Mouse (Mus musculus): ENCODE results near the gene Cnih3. TPM values are rescaled to one million over a fixed set of nuclear protein-coding genes. Genes with fewer than 3 reads are reported as not detected.

Gene Cnih3
- polyA plus RNA-seq, 2 experiments from 2014 or later: not detected

- ATAC-seq: no peak
Measured at GRCm38 (mm10) chr1:181353200-181354097, 1.0 kb downstream of the Cnih3 start.

GRCm38 (mm10) chr1:181355683-181356082 lies 3.3 kb downstream of the Cnih3 start:
- no peak for ATAC-seq

DNA sequence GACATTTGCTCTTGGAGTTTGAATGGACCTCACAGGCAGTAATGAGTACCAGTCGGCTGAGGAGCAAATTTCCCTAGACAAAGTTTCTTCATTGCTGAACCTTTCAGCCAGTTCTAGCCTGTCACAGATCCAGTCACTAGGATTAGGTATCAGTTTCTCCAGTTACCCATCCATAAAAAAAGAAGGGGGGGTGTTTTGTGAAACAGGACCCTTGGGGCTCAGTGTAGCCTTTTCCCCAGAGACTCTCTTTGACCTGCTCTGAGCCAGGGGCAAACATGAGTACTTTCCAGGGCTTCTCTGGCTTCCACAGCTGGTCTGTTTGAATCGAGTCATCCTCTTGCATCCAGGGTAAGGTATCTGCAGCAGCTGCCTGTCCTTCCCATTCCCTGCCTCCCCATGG lies 5.4 kb downstream of the Cnih3 start:
- no peak for ATAC-seq

DNA sequence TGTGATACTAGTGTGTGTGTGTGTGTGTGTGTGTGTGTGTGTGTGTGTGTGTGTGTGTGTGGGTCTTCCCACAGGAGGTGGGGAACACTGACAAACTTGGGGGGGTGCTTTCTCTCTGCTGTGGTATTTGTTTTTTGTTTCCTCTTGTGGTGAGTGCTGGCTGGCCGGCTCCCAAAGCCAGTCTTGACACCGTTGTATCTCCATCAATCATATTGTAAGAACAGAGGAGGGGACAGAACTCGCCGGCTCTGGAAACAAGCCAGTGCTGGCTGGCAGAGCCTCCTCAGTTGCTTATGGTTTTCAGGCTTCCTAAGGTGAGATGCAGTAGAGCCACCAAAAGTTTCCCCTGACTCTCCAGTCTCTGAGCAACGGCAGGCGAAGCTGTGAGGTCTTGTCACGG lies 6.1 kb downstream of the Cnih3 start:
- no peak for ATAC-seq

GRCm38 (mm10) chr1:181360732-181361131 lies 8.3 kb downstream of the Cnih3 start:
- no peak for ATAC-seq

DNA sequence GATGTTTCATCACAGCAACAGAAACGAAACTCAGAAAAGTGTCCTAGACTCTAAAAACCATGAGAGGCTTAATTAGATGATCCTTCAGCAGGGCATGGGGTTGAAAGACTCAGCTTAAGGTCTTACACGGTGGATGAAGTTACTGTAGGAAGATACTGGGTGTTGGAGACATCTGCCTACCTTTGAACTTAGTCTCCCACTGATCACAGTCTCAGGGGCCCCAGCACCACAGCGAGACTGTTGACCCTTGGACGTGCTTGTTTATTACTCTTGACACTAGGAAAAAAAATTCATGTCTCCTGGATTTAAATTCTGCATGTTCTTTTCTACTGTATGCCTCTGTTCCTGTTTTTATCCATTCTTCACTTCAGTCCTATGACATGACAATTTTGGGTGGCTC lies 11.6 kb downstream of the Cnih3 start:
- ATAC-seq: no peak

DNA sequence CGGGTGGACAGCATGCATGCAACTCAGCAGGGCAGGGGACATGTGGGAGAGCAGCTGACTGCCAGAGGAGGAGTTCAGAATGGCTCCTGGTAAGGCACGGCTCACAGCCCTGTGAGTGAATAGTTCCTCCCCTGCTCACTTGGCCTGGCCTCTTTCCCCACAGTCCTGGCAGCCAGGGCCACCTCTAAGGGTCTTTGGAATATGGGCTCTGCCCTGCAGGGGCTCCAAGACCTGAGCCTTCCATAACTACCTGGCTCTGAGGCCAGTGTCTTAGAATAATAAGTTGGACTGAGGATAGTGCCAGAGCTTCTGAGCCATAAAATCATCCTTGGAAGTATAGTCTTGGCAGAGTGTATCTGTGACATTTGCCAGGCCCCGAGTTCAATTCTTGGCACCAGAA lies 12.9 kb downstream of the Cnih3 start:
- no peak for ATAC-seq

GRCm38 (mm10) chr1:181368789-181369570 lies 16.6 kb downstream of the Cnih3 start:
- no peak for ATAC-seq

GRCm38 (mm10) chr1:181370370-181370769 lies 17.9 kb downstream of the Cnih3 start:
- no peak for ATAC-seq

DNA sequence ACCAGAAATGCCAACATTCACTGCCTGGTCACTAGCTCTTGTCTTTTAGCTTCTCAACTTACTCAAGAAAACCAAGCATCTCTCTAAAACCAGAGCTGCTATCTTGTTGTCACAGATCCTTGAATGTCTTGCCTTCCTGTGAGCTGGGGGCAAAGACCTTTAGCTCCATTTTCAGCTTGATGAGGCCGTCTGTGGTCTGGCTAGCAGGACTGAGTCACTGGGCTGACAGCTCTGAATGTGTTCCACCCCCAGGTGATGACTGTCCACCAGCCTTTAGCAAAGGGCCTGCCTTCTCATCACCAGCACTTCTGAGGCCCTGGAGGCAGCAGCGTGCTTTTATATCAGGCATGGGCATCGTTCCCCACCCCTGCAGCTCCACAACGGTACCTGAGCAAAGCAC lies 18.8 kb downstream of the Cnih3 start:
- ATAC-seq: no peak

GRCm38 (mm10) chr1:181372306-181372705 lies 19.9 kb downstream of the Cnih3 start:
- no peak for ATAC-seq

- no peak for ATAC-seq
Measured at GRCm38 (mm10) chr1:181374627-181375374, 22.4 kb downstream of the Cnih3 start.

- no peak for ATAC-seq
Measured at GRCm38 (mm10) chr1:181376431-181376830, 24.0 kb downstream of the Cnih3 start.

- no peak for ATAC-seq
Measured at GRCm38 (mm10) chr1:181379664-181380063, 27.2 kb downstream of the Cnih3 start.

GRCm38 (mm10) chr1:181381410-181382010 lies 29.1 kb downstream of the Cnih3 start:
- no peak for ATAC-seq

DNA sequence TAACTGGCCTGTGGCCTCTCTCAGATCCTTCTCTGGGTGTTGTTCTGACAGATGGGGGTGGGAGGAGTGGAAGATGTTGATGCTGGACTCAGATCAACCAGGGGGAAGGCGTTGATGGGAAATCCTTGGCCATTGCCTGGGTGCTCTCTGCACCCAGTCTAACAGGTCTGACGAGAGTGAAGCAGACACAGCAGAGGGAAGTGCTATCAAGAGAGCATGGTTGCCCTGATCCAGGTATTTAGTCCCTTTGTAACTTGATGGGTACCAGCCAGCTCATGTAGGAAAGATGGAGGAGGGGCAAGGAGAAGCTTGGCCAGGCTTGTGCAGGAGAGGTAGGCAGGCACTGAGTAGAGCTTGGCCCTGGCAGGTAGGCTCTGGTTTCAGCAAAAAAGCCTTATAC lies 36.8 kb downstream of the Cnih3 start:
- ATAC-seq: no peak

- no peak for ATAC-seq
Measured at GRCm38 (mm10) chr1:181392489-181392888, 40.1 kb downstream of the Cnih3 start.

- ATAC-seq: no peak
Measured at GRCm38 (mm10) chr1:181393250-181394149, 41.1 kb downstream of the Cnih3 start.

DNA sequence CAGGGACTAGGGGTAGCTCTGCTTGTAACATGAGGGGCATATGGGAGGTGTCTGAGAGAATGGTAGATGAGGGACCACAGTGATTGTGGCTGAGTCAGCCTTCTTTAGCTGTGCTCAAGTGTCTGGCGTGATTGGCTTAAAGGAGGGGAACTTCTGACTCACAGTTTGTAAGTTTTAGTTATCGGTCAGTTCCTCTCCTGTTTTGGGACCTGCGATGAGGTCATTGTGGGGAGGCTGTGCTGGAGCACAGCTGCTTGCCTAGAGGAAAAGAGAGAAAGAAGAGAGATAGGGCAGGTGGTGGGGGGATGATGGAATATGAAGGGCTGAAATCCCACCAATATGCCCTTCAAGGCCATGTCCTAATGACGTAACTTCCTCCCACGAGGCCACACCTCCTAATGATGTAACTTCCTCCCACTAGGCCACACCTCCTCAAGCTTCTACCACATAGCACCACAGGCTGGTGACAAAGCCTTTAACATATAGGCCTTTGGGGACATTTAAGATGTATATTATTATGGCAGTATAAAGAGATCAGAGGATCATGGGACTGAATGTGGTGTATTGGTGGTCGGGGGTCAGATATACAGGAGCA lies 42.9 kb downstream of the Cnih3 start:
- ATAC-seq: no peak

DNA sequence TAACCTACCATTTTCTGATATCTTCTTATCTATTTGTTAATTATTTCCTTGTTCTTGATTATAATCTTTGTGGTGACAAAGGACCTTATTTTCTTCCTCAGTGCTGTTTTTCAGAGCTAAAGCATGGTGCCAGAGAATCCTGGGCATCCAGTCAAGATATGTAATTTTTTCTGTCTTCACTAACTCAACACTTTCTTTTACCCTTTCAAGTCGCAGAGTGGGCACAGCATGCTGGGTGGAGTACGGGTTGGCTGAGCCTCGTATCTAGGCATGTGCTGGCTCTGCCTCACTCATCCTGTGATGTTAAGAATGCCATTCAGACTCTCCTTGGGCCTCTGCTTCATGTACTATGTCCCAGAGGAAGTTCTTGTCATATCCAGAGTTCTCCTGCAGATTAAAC lies 46.8 kb downstream of the Cnih3 start:
- ATAC-seq: no peak

GRCm38 (mm10) chr1:181403056-181403455 lies 50.6 kb downstream of the Cnih3 start:
- no peak for ATAC-seq

All from CD4-positive, CD25-positive, alpha-beta regulatory T cell, adult 4 months (primary cell).